Mouse (Mus musculus) thymus, postnatal 25 days (tissue): Measurements from ENCODE around the gene Nfasc.

Experiments
- DNase-seq: peaks from one replicate; pipeline ENCODE4 v3.0.0; 2022

The Nfasc gene

DNA sequence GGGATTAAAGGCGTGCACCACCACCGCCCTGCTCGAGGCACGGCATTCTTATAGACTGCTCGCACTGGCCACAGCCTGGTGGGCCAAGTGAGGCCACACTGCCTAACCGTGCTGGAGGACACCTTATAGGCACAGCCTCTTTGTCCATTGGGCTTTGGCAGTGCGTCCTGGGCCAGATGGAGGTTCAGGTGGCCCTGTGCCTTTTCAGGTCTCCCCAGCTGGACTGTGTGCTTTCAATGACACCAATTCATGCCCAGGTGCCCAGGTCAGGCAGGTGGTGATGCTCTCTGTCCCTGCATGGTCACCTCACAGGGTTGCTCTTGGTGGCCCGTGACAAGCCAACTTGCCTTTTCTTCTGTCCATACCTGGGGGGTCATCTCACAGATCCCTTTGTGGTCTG, 164.8 kb downstream of the Nfasc start:
- DNase-seq, result no peak

DNA sequence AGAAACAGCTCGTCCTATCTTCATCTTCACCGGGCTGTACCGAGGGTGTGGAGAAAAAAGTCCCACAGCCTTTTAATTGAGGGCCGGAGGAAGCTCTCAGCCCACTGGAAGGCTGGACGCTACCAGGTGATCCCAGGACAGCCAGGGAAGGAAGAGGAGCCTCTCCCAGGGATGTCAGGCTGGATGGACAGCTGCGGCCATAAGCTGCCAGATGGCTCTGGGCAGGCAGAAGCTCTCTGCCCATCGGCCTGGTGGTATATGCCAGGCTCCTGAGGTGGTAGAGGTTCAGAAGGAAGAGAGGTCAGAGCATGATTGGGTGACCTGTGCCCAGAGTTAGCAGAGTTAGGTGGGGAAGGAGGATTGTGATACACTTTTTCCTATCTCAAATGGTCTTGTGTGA, 168.7 kb downstream of the Nfasc start:
- DNase-seq, result no peak

DNA sequence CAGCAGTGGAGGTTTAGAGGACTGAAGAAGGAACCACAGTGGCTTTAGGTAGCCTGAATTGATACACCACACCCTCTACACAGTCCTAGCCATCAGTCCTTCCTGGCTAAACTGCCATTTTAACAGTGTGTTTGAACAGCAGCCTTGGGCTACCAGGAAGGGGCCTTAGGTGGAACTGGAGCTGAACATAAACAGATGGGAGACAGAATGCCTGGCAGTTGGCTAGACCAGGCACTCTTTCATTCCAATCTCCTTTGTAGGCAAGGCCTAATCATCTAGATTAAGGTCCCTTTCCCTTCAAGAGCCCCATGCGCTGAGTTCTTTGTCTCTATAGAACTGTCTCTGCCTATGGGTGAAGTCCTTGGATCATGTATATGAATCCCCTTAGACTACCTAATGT, 170.0 kb downstream of the Nfasc start:
- DNase-seq, result no peak

DNA sequence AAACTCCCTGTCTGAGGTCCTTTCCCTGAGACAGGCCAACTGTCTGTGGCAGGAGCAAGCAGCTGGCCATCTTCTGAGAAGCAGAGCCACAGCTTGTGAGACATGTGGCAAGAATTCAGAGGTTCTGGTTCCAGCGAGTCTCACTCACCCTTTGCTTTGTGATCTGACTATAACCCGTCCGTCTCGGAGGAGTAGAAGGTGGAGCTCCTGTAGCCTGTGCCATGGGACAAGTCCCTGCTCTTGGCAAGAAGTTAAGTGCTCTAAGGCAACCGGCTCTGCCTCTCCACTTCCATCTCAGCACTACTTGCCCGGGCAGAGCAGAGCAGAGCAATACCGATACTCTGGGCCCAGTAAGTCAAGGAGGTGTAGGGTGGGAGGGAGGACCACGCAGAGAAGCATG, 170.7 kb downstream of the Nfasc start:
- no peak for DNase-seq

DNA sequence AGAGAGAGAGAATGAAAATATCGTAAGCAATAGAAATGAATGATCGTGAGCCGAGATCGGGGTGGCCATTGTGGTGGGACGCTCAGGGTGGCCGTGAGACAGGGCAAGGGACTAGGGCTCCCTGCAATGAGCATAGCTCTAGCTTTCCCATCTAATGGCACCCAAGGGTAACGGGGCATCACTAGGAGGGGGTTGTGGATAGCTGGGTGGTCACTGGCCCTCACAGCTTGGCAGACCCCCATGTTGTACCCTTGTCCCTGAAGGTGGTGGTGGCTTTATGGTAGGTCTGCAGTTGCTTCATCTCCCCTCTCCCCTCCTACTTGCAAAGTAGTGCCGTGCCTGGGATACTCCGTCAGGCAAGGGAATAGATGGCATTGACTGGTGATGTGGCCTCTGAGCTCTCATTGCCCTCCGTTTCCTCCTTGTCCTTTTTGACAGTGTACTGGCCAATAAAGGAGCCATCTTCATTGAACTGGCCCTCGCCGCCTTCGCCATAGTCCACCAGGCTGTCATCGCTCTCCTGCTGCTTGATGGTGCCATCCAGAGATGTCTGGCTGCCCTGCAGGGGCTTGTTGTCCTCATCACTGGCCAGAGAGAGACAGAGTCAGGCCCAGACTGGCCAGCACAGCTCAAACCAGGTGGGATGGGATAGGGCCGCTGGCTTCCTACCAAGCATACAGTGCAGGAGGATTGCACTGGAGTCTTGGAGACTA, 171.4 kb downstream of the Nfasc start:
- no peak for DNase-seq

DNA sequence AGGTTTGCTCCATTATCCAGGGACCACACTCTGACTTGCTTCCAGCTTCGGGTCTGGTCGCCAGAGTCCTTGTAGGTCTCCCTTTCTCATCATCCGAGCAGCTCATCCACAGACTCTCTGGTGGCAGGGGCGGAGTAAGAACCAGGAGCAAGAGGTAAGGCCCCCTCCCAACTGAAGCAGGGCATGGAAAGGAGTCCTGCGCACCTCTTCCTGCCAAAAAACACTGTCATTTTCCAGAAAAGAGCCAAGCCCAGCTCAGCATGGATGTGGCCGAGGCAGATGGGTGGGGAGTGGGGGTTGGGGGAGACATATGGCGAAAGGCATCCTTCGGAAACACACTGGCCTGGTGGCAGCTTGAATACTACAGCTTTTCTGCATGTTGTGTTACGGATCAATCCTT, 172.1 kb downstream of the Nfasc start:
- DNase-seq, result no peak

DNA sequence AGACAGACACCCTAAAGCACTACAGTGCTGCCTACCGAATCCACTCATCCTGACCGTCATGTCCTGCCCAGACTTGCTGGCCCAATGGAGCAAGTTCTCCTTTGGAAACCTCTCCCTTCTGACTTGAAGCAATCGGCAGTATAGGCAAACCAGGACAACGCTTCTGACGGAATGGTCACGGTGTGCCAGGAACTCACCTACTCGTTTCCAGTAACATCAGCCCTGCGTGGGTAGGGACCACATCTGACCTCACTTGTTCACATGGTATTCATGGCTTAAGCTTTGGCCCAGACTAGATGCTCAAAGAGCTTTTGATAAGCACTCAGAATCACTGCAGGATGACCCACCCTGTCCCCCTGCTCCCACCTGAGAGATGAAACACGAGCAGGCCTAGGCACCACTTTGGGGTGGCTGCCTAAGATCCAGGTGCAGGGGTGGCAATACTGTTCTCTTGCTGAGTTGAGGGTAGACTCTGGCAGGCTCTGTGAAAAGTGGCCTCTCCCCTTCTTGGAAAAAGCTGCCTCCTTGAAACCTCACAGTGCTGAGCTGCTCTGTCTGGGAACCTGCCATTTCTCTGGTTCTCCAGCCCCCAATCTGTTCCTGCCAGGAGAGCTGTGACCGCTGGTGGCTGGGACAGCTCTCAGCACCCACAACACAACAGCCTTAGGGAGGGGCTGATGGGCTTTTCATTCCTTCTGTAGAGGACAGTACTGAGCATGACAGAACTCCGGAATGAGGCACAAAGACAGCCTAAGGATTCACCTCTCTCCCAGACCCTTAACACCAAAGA, 174.1 kb downstream of the Nfasc start:
- no peak for DNase-seq

DNA sequence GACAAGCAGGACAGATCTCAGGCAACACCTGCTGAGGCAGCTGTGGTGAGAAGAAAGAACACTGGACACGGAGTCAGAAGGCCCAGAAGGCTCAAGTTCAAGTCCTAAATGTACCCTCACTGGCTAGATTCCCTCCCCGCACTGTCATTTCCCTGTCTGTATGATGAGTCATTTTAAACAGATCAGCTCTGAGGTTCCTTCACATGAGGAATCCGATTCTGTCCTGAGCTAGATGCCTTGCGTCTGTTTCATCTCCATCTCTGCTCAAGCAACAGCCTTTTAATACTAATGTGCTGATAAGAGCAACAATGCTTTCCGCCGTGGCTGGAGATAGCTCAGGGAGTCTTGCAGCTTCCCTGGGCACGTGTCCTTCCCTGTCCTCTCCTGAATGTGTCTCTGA, 175.8 kb downstream of the Nfasc start:
- DNase-seq, result no peak

DNA sequence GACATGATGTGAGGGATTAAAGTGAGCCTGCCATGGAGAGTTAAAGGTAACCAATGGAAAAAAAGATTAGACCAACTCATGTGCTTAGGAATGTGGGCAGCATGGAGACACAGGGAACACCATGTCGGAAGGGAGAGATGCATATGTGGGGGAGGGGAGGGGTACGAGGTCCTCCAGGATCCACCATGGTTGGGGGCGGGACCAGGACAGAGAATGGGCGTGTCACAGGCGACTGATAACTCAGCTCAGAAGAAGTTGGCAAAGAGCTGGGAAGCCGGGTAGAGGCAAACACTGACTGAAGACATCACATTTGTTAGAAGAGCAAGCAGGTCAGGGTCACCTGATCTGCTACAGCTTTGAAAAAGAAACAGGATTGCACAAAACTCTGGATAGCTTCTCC, 176.7 kb downstream of the Nfasc start:
- no peak for DNase-seq

DNA sequence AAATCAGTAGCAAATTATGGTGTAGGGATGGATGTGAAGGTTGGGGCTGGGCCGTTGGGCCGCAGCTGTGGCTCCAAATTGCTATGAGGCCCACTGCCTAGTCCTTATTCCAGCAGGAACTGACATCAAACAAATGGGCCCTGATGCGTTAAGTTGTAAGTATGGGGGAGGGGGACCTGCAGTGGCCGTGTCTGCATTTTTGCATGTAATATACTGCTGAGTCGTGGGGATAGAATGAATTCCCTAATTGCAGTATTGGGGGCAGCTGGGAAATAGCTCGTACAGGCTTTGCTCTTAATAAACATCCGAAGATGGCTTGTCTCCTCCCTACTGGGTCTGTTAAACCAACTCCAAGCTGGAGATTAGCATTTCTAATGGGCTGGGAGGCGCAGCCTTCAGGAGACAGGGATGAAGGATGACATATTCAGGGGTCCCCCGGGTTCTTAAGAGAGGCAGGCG, 179.2 kb downstream of the Nfasc start:
- DNase-seq, result no peak

DNA sequence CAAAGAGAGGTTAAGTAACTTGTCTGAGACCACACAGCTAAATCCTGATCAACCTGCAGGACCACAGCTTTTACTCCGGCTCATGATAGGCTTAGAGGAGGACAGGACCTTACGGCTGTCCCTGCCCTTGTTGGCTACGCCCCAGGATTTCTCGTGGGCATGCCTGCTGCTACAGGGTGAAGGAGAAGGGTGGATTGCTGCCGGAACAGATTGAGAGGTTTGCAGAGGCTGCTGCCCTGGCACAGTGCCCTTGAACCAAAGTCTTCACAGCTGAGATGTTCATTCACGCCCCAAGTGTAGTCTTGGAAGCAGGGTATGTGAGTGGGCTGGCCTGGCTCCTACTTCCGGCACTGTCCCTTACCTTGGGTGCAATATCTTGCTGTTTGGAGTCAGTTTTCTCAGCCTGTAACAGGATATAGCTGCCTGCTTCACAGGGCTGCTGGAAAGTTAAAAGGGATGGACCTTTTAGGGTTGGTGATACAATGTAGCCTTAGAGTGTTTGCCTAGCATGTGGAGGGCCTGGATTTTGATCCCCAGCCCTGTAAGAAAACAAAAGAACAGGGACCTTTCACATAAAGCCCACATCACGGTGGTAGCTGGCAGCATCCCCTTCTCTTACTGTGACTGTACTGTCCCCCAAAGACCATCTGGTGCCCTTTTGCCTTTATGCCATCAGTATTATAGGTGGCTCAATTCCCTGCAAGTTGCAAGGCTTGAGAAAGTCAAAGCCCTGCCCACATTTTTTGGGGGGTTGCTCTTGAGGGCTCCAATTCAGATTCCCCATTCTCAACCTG, 180.5 kb downstream of the Nfasc start:
- DNase-seq, result no peak

DNA sequence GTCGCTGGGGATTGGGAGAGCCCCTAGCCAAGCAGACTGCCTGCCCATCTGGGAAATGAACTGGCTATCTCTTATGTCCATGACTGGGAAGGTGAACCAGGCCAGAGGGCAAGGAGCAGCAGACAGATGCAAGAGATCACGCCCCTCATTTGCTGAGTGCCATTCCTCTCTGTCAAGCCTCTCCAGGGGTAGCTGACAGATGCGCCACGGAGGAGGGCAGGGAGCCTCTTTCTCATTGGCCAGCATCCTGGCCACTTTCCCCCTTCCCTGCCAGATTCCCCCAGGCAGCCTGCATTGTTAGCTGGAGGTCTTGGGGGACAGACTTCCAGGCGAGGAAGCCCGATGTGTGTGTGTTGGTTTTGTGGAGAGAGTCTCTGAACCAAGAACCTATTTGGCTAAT, 182.6 kb downstream of the Nfasc start:
- no peak for DNase-seq

DNA sequence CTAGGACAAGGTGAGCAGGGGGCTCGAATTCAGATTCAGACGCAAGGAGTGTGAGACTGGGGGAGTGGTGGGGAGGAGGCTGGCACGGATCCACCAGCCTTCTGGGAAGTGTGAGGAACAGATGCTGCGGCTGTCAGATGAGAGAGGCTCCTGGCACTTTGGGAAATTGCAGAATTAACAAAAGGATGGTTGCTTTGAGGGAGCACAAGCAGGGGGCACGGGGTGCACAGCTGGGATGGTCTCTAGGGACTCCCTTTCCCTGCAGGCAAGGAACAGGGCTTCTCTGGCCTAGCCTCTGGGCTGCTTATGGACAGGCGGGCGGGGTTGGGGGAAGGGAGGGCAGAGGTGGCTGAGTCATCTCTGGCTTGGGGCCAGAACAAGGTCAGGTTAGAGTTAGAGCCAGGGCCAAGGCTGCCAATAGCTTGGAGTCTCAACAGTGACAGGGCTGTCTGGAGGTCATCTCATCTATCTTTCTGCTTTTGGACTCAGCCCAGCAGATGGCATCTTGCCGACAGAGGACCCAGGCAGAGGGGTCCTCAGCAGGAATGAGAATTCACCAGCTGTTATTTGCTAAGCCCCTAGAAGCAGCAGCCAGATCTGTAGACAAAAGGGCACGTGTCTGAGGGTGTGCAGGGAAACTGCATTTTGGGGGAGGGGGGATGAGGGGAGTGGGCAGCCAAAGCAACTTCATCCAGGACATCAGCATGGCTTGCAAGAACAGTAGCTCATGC, 183.5 kb downstream of the Nfasc start:
- DNase-seq, result no peak

DNA sequence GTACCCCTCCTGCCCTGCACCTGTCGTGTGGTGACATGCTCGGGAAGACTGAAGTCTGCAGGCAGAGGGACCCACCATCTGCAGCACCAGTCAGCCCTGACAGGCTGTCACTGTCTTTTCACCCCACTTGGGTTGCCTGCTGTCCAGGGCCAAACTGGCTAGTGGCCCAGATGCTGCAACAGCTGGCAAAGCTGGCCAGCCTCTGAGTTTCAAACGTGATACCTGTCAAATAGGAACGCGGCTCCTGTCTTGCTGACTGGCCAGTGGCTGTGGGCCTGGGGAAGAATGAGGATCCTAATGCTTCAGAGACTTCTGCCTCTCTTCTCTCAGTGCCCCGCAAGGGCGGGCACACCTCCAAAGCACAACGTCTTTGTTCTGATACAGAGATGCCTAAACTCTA, 197.8 kb downstream of the Nfasc start:
- no peak for DNase-seq

DNA sequence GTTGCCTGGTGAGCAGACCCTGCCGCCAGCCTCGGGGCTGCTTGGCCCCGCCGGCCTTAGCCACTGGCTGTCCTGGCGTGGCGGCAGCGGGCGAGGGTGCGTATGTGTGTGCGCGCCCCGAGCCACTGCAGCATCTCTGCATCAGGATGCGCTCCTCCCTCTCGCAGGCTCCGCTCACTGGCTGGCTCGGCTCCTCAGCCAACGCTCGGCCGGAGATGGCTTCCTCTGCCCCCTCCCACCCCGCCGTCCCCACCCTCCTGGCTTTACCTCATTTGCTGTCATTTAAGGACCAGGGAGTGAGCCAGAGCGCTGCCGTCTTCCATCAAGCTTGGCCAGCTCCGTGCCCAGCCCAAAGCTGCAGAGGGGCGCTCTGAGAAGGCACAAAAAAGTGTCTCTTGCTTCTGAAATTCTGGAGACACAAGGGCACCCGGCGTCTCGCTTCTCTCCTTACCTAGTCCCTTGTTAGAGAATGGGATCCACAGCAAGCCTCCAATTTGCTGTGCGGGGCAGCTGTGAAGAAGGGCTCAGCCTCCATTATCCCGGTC, 198.8 kb downstream of the Nfasc start, which contains the start of gene Cntn2:
Gene Cntn2, minus strand, starts transcription at position 495 of the 545 bp plus-strand sequence.
- no peak for DNase-seq

DNA sequence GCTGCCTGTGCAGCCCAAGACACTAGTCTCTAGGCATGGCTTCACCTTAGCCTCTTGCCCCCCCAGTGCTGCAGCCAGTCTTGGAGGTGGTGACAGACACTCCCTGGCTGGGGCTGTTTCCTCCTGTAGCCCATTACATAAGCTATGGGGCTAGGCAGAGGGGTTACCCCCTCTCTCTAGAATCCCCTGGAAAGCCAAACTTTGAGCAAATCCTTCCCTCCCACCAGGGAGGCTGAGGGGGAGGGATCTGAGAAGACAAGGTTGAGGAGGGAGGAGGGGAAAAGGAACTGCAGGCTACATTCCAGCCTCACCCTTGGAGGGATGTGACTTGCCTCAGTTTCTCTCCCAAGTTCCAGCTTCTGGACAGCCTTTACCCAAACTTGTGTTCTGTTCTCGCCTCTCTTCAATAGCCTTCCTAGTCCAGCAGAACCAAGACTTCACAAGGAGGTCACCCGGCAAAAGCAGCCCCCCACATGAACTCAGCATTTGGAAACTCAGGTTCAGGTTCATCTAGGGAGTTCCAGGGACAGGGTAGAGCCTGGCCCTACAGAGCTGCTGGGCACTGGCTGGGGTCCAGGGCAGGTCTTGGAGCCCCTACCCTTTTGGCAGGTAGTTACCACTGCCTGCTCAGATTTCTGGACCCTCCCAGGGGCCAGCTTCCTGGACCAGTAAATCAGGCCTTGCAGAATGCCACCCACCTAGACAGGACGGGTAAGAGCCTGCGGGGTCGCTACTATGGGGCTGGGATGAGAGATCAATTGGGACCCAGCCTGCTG, 199.6 kb downstream of the Nfasc start:
- no peak for DNase-seq

DNA sequence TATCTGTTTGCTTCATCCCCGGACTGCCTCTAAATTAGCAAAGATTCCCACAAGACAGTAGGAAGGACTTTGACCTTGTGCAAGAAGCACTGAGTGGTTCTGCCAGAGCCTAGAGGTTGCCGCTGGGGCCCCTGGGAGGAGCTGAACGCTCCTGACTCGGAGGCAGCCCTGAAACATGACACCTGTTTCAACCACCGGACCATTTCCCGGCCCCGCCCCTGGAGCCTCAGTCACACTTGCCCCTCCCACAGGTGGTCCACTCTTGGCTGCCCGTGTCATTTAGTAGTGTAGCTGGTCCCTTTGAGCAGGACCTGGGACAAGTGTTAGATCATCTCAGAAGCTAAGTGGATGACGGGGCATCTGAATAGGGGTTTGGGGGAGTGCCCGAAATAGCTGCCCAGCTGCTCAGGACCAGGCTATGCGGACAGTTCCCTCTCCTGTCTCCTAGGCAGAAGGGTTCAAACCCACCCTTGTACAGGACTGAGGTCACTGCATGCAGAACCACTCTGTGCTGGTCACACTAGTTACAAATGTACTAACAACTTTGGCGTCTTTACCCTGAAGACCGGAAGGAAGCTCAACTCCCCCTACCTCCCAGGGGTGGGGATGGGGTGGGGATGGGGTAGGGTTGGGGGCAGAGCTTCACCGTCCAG, 200.3 kb downstream of the Nfasc start:
- DNase-seq, result no peak

DNA sequence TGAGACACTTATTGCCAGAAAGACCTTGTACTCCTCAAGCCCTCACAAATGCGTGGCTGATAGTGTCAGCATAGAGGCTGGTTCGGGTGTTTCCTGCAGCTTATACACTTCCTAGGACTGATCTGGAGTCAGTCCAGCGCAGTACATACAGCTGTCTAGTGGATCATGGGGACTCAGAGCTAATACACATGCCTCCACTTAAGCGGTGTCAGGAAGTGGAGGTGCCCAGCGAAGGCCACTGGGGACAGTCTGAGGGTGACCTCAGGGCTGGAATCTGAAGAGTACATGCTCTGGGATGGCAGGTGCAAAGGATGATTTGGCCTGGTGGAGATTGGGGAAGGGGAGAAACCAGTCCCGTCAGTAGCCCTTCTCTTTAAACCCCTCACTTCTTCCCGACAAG, 200.9 kb downstream of the Nfasc start:
- no peak for DNase-seq

DNA sequence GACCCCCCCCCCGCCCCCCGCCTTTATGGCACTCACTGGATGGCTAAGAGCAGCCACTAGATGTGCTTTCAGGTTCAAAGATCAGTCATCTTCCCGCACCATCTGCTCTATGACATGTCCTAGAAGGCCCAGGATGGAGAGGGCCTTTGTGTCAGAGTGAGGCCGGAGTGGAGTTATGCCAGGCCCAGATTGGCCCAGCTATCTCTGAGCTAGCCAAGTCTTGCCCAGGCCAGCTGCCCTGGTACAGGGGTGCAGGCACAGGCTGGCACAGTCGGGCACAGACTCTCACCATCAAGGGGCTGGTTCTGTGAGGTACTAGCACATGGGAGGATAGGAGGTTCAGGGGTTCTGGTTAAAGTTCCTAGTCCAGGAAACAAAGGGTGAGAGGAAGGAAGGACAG, 203.9 kb downstream of the Nfasc start:
- no peak for DNase-seq

DNA sequence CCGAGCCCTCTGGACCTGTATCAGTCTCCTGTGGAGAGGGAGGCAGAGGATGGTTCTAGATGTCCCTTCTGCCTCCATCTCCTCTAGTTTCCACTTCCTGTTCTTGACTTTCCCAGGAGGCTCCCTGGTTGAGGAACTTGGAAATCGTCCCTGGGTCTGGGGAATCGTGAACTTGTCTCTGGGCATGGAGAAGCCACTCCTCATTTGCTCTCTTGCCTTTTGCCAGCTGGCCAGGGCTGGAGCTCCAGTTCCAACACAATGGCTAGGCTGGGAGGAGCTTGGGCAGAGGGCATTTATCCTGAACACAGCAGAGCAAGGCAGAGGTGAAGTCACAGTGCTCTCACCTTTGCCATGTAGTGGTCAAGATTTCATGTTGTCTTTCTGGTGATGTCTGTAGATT, 205.2 kb downstream of the Nfasc start:
- DNase-seq, result no peak

DNA sequence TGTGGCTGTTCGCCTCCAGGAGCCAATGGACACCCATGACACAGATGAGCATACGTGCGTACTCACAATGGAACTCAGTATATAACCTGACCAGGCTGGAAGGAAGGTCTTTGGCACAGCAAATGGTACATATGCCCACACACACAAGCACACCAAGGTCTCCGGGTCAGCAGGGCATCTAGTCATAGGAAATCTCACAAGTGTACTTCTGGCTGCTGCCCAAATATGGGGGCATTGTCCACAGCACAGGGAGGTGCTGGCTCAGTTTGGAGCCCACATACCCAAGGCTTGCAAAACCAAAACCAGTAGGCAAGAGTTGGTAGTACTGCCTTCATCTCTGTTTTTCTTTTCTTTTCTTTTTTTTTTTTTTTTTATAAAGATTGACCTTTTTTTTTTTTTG, 206.1 kb downstream of the Nfasc start:
- DNase-seq, result no peak
